Mouse (Mus musculus): ENCODE data around the gene Nfxl1.

DNA sequence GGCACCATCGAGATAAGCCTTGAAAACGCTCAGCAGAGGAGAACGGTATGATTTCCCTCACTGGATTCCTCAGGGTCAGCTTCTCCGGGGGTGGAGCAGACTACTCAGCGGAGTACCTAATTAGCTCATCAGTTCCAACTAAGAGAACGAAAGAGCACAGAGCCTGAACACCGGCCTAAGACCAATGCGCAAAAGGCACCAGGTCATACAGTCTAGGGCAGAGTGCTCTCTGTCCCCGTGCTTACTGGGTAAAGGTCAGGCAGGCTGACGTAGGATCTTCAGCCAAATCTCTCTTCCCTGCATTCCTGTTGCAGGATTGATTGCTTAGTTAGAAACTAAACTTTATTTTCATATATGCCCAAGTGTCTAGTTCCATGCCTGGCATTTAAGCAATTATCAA lies 61.2 kb downstream of the Nfxl1 start:
- no peak for TF ChIP-seq GATA1 (IDR thresholded peaks at IDR 0.05; ENCODE audit: low read length)
- TF ChIP-seq TAL1 (IDR thresholded peaks at IDR 0.05; ENCODE audit: low read length): no peak

Measured in erythroblast, embryonic 14.5 days (primary cell).